Mouse (Mus musculus): ENCODE results near the gene Fgf22. TPM values are rescaled to one million over a fixed set of nuclear protein-coding genes. Genes with fewer than 3 reads are reported as not detected.

Gene Fgf22
- polyA plus RNA-seq, 1 experiment from 2014 or later = not detected

DNA sequence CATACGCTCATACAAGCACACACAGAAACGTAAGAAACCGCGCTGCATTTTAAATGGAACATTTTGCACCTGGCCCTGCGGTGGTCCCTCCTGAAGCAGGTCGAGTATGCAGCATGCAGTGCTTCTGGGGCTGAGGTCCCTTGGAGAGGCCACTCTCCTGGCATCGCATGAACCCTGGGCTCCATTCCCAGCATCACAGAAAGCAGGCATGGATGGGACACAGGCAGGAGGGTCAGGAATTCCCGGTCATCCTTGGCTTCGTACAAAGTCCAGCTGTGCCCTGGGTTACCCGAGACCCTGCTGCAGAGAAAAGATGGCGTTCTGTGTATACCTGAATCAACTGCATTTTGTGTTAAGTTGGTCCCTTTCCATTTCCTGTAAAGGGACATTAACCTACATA is 45.6 kb downstream of the Fgf22 start:
- no peak overlapping the region for H3K4me3 ChIP-seq (ENCODE audit: inconsistent target)
- H3K79me2 ChIP-seq (ENCODE audit: inconsistent target) = no peaks in the 10 kb centered on the region
- WGBS (ENCODE audit: missing documents) = 93% methylated on average over 11 of the region's 11 CpGs
- no peaks in the 10 kb centered on the region for H3K36me3 ChIP-seq (ENCODE audit: inconsistent target)
- no peak overlapping the region for H3K27ac ChIP-seq

DNA sequence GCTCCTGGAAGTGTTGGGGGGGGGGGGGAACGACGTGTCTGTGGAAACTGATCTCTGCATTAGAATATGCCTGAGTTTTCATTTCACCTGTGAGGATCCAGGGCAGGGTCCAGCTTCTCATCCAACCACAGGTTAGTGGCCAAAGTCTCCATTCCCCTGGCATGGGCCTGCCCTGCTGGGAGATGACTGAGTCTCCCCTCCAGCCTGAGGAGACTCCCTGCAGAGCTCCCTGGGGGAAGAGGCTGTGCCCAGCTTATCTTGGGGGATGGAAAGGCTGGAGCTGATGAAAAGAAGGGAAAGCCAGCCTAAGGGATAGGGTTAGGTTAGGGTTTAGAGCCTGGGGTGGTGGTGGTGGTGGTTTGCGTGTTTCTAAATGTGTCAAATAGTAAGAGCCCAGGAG is 47.0 kb downstream of the Fgf22 start:
- Histone ChIP-seq H3K36me3 (ENCODE audit: inconsistent target) (no peaks in the 10 kb centered on the region), H3K79me2 (ENCODE audit: inconsistent target) (no peaks in the 10 kb centered on the region), H3K27ac (no peak overlapping the region), H3K4me3 (ENCODE audit: inconsistent target) (no peak overlapping the region)
- WGBS (ENCODE audit: missing documents) = 89% methylated on average over 3 of the region's 3 CpGs

GRCm38 (mm10) chr10:79802331-79802971 is 47.6 kb downstream of the Fgf22 start:
- WGBS (ENCODE audit: missing documents) = 64% methylated on average over 10 of the region's 11 CpGs
- H3K36me3 ChIP-seq (ENCODE audit: inconsistent target) = no peaks in the 10 kb centered on the region
- no peak overlapping the region for H3K4me3 ChIP-seq (ENCODE audit: inconsistent target)
- H3K79me2 ChIP-seq (ENCODE audit: inconsistent target) = no peaks in the 10 kb centered on the region
- no peak overlapping the region for H3K27ac ChIP-seq

GRCm38 (mm10) chr10:79803716-79804323 is 48.9 kb downstream of the Fgf22 start:
- WGBS (ENCODE audit: missing documents) = 77% methylated on average over 27 of the region's 29 CpGs
- Histone ChIP-seq H3K27ac (no peak overlapping the region), H3K36me3 (ENCODE audit: inconsistent target) (no peaks in the 10 kb centered on the region), H3K4me3 (ENCODE audit: inconsistent target) (no peak overlapping the region), H3K79me2 (ENCODE audit: inconsistent target) (no peaks in the 10 kb centered on the region)

DNA sequence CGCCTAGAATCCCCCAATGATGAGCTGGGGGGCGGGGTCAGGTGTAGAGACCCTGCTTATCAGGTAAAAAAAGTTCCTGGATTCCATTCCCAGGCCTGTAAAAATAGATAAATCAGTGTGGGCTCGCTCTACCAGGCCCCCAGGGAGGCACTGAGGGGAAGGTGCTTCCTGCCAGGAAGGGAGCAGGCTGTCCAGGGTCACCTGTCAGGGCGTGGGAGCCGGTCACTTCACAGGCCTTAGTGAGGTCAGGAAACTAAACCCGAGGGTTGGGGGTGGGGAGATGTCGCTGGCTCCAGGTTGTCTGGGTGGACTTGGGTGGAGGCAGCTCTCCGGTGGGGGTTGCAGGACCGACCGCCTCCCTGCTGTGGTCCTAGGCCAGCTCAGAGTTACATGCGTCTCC is 50.8 kb downstream of the Fgf22 start:
- no peak overlapping the region for H3K27ac ChIP-seq
- H3K36me3 ChIP-seq (ENCODE audit: inconsistent target) = no peaks in the 10 kb centered on the region
- no peak overlapping the region for H3K4me3 ChIP-seq (ENCODE audit: inconsistent target)
- H3K79me2 ChIP-seq (ENCODE audit: inconsistent target) = no peaks in the 10 kb centered on the region
- WGBS (ENCODE audit: missing documents) = 86% methylated on average over 11 of the region's 11 CpGs

DNA sequence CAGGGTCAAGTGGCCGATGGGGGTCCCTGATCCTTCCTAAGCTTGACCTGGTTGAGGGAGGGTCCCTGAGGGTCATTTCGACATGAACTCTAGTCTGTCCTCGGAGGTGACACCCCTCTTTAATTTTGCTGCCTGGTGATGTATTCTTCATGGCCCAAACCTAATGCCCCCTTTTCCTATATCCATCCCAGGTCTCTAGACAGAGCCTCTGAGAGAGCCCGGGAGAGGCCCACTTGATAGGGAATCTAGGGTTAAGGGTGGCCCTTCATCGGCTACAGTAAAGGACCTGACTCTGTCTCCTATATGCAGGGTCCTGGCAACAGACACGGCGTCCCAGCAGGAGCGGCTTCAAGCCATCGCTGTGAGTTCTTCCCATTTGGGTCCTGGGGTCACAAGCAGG is 51.5 kb downstream of the Fgf22 start:
- 94% methylated on average over 9 of the region's 9 CpGs for WGBS (ENCODE audit: missing documents)
- Histone ChIP-seq H3K4me3 (ENCODE audit: inconsistent target) (no peak overlapping the region), H3K79me2 (ENCODE audit: inconsistent target) (no peaks in the 10 kb centered on the region), H3K27ac (no peak overlapping the region), H3K36me3 (ENCODE audit: inconsistent target) (no peaks in the 10 kb centered on the region)

DNA sequence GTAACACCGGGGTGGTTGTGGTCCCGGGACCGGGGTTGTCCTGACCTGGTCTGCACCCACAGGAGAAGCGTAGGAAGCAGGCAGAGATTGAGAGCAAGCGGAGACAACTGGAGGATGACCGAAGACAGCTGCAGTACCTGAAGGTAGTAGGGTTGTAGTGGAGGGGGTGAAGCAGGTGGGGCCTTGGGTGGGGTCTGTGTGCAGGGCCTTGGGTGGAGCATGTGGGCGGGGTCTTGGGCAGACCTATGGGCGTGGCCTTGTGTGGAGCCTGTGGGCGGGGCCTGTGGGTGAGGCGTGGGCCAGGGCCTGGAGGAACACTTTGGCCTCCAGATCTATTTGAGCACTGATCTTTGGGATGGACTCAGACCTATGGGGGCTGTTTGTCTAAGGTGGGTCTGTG is 52.1 kb downstream of the Fgf22 start:
- Histone ChIP-seq H3K36me3 (ENCODE audit: inconsistent target) (no peaks in the 10 kb centered on the region), H3K27ac (no peak overlapping the region), H3K4me3 (ENCODE audit: inconsistent target) (no peak overlapping the region), H3K79me2 (ENCODE audit: inconsistent target) (no peaks in the 10 kb centered on the region)
- WGBS (ENCODE audit: missing documents) = 89% methylated on average over 10 of the region's 10 CpGs

GRCm38 (mm10) chr10:79807826-79808225 is 53.0 kb downstream of the Fgf22 start:
- Histone ChIP-seq H3K4me3 (ENCODE audit: inconsistent target) (no peak overlapping the region), H3K27ac (no peak overlapping the region), H3K36me3 (ENCODE audit: inconsistent target) (no peaks in the 10 kb centered on the region), H3K79me2 (ENCODE audit: inconsistent target) (no peaks in the 10 kb centered on the region)
- 88% methylated on average over 11 of the region's 11 CpGs for WGBS (ENCODE audit: missing documents)

Other genes starting within 250 kb of the Fgf22 start
- gene Plpp2, start 221.3 kb upstream of the Fgf22 start, polyA plus RNA-seq (2018) = 5.9 to 18.3 TPM (median 17.5 TPM) in 3 replicates
- 4.8 to 16.5 TPM (median 12.6 TPM) in 3 replicates for gene Mier2, start 199.9 kb upstream of the Fgf22 start, polyA plus RNA-seq (2018)
- gene Theg, start 167.7 kb upstream of the Fgf22 start, polyA plus RNA-seq (2018) = not detected in 3 replicates
- not detected in 3 replicates for gene C2cd4c, start 141.1 kb upstream of the Fgf22 start, polyA plus RNA-seq (2018)
- gene Shc2, start 117.2 kb upstream of the Fgf22 start, polyA plus RNA-seq (2018) = 0.15 to 0.53 TPM (median 0.38 TPM) in 3 replicates
- not detected in 3 replicates for gene Odf3l2, start 109.3 kb upstream of the Fgf22 start, polyA plus RNA-seq (2018)
- gene Madcam1, start 90.5 kb upstream of the Fgf22 start, polyA plus RNA-seq (2018) = not detected in 3 replicates
- gene Tpgs1, start 85.7 kb upstream of the Fgf22 start, polyA plus RNA-seq (2018) = 10.4 to 41.3 TPM (median 25.9 TPM) in 3 replicates
- gene Cdc34, start 72.9 kb upstream of the Fgf22 start, polyA plus RNA-seq (2018) = 78.9 to 136 TPM (median 128 TPM) in 3 replicates
- gene Gzmm, start 66.1 kb upstream of the Fgf22 start, polyA plus RNA-seq (2018) = 0.30 TPM in 1 of 3 replicates, not detected in the others
- gene Bsg, start 50.6 kb upstream of the Fgf22 start, polyA plus RNA-seq (2018) = 331 to 456 TPM (median 356 TPM) in 3 replicates
- 0.30 to 1.6 TPM (median 0.40 TPM) in 3 replicates for gene Hcn2, start 38.4 kb upstream of the Fgf22 start, polyA plus RNA-seq (2018)
- gene Polrmt, start 8.5 kb upstream of the Fgf22 start, polyA plus RNA-seq (2018) = 11.4 to 13.9 TPM (median 11.7 TPM) in 3 replicates
- gene Rnf126, start 11.9 kb downstream of the Fgf22 start, polyA plus RNA-seq (2018) = 20.1 to 34.6 TPM (median 21.2 TPM) in 3 replicates
- 0.12 to 0.67 TPM (median 0.47 TPM) in 3 replicates for gene Fstl3, start 22.2 kb downstream of the Fgf22 start, polyA plus RNA-seq (2018)
- gene Prss57, start 35.9 kb downstream of the Fgf22 start, polyA plus RNA-seq (2018) = not detected in 3 replicates
- gene Palm, start 38.5 kb downstream of the Fgf22 start, polyA plus RNA-seq (2018) = 1.3 to 1.9 TPM (median 1.8 TPM) in 3 replicates
- 0.23 to 0.95 TPM (median 0.93 TPM) in 3 replicates for gene Misp, start 65.9 kb downstream of the Fgf22 start, polyA plus RNA-seq (2018)
- gene Ptbp1, start 99.4 kb downstream of the Fgf22 start, polyA plus RNA-seq (2018) = 119 to 188 TPM (median 143 TPM) in 3 replicates
- gene Prtn3, start 119.4 kb downstream of the Fgf22 start, polyA plus RNA-seq (2018) = 0.96 to 1.6 TPM (median 1.2 TPM) in 3 replicates
- gene Plppr3, start 119.6 kb downstream of the Fgf22 start, polyA plus RNA-seq (2018) = 0.64 to 2.5 TPM (median 1.0 TPM) in 3 replicates
- gene Elane, start 131.2 kb downstream of the Fgf22 start, polyA plus RNA-seq (2018) = 0.67 to 0.89 TPM in 2 of 3 replicates, not detected in the other
- not detected in 3 replicates for gene Cfd, start 135.8 kb downstream of the Fgf22 start, polyA plus RNA-seq (2018)
- gene Med16, start 153.8 kb downstream of the Fgf22 start, polyA plus RNA-seq (2018) = 10.6 to 18.8 TPM (median 16.5 TPM) in 3 replicates
- gene Gm26602, start 155.8 kb downstream of the Fgf22 start, polyA plus RNA-seq (2018) = 5.7 TPM in 1 of 3 replicates, not detected in the others
- 0.27 to 0.89 TPM (median 0.30 TPM) in 3 replicates for gene Kiss1r, start 161.9 kb downstream of the Fgf22 start, polyA plus RNA-seq (2018)
- gene R3hdm4, start 166.1 kb downstream of the Fgf22 start, polyA plus RNA-seq (2018) = 41.6 to 61.5 TPM (median 54.4 TPM) in 3 replicates
- gene Arid3a, start 172.0 kb downstream of the Fgf22 start, polyA plus RNA-seq (2018) = 13.8 to 37.4 TPM (median 29.1 TPM) in 3 replicates
- 11.4 to 31.4 TPM (median 18.8 TPM) in 3 replicates for gene Wdr18, start 205.1 kb downstream of the Fgf22 start, polyA plus RNA-seq (2018)
- not detected in 3 replicates for gene Grin3b, start 215.6 kb downstream of the Fgf22 start, polyA plus RNA-seq (2018)
- gene Tmem259, start 229.3 kb downstream of the Fgf22 start, polyA plus RNA-seq (2018) = 37.3 to 67.6 TPM (median 52.3 TPM) in 3 replicates
- 4.0 to 9.8 TPM (median 4.7 TPM) in 3 replicates for gene Cnn2, start 233.5 kb downstream of the Fgf22 start, polyA plus RNA-seq (2018)
- gene Abca7, start 241.4 kb downstream of the Fgf22 start, polyA plus RNA-seq (2018) = 3.3 to 10.6 TPM (median 4.0 TPM) in 3 replicates

Measured in macrophage (primary cell).